Mouse (Mus musculus) frontal cortex, adult (tissue): ENCODE measurements around the gene Gpr37.
A peak's percentile ranks its signal among the peaks of the same experiment; 100 is the strongest.

Experiments
- ATAC-seq: cut with Nextera tagmentation; 2 replicates; pipeline ENCODE4 v1.9.2; 2017; ENCODE audit warnings: mild to moderate bottlenecking, moderate library complexity, mixed read lengths; ENCODE audit not compliant: low TSS enrichment

The Gpr37 gene

GRCm38 (mm10) chr6:25690629-25691028, at the start of gene Gpr37:
TSS of gene Gpr37 (minus strand) at chr6:25690729.
- no peak; the same call in 1 of the 2 replicates for ATAC-seq

- ATAC-seq, result no peak
Observed at GRCm38 (mm10) chr6:25736533-25736932, 46.0 kb upstream of the Gpr37 start.

- ATAC-seq, result peak; percentile 69; the same call in 1 of the 2 replicates
Observed at GRCm38 (mm10) chr6:25726560-25726959, 36.0 kb upstream of the Gpr37 start.

GRCm38 (mm10) chr6:25710601-25711000, 20.1 kb upstream of the Gpr37 start:
- ATAC-seq, result no peak

GRCm38 (mm10) chr6:25709250-25709895, 18.8 kb upstream of the Gpr37 start:
- ATAC-seq, result peak; percentile 100

- no peak for ATAC-seq
Observed at GRCm38 (mm10) chr6:25699956-25700355, 9.4 kb upstream of the Gpr37 start.

- peak; percentile 71 for ATAC-seq
Observed at GRCm38 (mm10) chr6:25690284-25690605, 284 bp downstream of the Gpr37 start.

GRCm38 (mm10) chr6:25689520-25690283, 827 bp downstream of the Gpr37 start:
- peak; percentile 93 for ATAC-seq

- peak; percentile 27 for ATAC-seq
Observed at GRCm38 (mm10) chr6:25688927-25689519, 1.5 kb downstream of the Gpr37 start.

- ATAC-seq, result no peak
Observed at GRCm38 (mm10) chr6:25686760-25687200, 3.7 kb downstream of the Gpr37 start.

- ATAC-seq, result no peak
Observed at GRCm38 (mm10) chr6:25684391-25684790, 6.1 kb downstream of the Gpr37 start.

- ATAC-seq, result peak; percentile 27; the same call in 1 of the 2 replicates
Observed at GRCm38 (mm10) chr6:25675111-25675510, 15.4 kb downstream of the Gpr37 start.

- ATAC-seq, result no peak
Observed at GRCm38 (mm10) chr6:25673801-25674200, 16.7 kb downstream of the Gpr37 start.

GRCm38 (mm10) chr6:25670150-25670549, 20.4 kb downstream of the Gpr37 start:
- ATAC-seq, result no peak

GRCm38 (mm10) chr6:25663942-25664341, 26.6 kb downstream of the Gpr37 start:
- ATAC-seq, result no peak

- peak; percentile 89 for ATAC-seq
Observed at GRCm38 (mm10) chr6:25659924-25660675, 30.4 kb downstream of the Gpr37 start.
